Mouse (Mus musculus) testis, adult 2 months (tissue): ENCODE results near the gene Hoxb5.

Experiments used
- CTCF ChIP-seq: fragments of 200-500 bp; IDR thresholded peaks from 2 replicates; pipeline ENCODE4 v1.5.1; 2012; ENCODE audit warnings: low read depth, mild to moderate bottlenecking, inconsistent platforms, low read length, moderate library complexity; ENCODE audit not compliant: control insufficient read depth, insufficient read depth, insufficient replicate concordance
- POLR2A ChIP-seq: fragments of 200-500 bp; IDR thresholded peaks from 2 replicates; pipeline ENCODE4 v1.6.1; 2012; ENCODE audit warnings: low read depth, mild to moderate bottlenecking, inconsistent platforms, low read length, moderate library complexity; ENCODE audit not compliant: control insufficient read depth

DNA sequence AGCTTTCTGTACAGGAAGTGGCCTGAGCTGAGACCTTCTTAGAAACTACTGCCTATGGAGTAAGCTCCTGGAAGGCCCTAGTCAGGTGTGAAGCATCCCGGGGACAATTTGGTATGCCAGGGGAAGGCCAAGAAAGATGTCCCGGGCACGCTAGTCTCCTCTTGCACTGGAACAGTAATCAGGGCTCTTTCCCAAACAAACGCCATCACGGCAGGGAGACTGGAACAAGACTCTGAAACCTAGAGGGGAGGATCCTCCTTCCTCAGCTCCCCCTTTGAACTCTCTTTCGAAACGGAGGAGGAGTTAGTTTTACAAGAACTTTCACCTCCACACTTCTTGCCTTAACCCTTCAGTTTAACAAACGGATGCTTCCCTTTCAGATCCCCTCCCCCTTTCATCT, 29.0 kb downstream of the Hoxb5 start:
- no peak for TF ChIP-seq CTCF
- no peak for TF ChIP-seq POLR2A
